Mouse (Mus musculus): ENCODE results near the gene Dusp22. TPM values are rescaled to one million over a fixed set of nuclear protein-coding genes. Genes with fewer than 3 reads are reported as not detected.

Gene Dusp22
- 18.5 and 20.6 TPM in 2 replicates for total RNA-seq (2017)

DNA sequence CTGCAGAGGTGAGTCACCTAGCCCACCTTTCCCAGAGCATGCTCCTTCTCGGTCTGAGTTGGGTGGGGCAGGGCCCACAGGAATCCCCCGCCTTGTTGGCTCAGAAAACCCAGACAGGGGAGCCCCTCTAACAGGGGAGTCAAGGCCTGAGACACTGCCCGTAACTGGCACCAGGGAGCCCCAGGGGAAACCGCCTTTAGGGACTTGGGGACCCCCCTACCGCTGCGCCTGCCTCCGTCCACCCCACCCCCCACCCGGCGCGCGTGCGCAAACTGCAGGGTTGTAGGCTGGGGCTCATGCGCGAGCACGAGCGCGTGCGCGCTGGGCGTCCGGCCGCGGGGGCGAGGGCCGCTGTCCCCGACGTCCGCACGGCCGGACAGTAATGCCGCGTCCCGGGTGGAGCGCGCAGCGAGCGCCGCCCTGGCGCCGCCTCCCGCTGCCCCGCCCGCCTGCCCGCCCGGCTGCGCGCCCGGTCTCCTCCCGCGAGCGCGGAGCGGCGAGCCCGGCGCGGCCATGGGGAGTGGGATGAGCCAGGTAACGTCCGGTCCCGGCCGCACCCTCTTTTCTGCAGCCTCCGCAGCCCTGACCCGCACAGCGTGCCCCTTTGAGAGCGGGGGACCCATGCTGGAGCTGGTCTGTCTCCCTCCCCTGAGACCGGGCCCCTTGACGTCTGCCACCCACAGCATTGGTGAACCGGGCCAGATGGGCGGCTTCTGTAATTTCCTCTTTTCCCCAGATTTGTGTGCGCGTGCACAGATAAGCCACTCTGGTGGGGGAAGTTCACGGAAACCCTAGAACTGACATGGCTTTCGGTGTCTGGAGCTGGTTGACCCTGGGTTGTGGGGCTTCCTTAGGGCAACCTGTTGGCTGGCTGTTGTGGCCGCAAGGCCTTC, at the start of gene Dusp22:
TSS of gene Dusp22 (plus strand) at position 387 of the 893 bp plus-strand sequence.
- peak; percentile 88 for ATAC-seq (ENCODE audit: extremely low read depth, insufficient number of reproducible peaks, low FRiP score, poor library complexity, severe bottlenecking)

DNA sequence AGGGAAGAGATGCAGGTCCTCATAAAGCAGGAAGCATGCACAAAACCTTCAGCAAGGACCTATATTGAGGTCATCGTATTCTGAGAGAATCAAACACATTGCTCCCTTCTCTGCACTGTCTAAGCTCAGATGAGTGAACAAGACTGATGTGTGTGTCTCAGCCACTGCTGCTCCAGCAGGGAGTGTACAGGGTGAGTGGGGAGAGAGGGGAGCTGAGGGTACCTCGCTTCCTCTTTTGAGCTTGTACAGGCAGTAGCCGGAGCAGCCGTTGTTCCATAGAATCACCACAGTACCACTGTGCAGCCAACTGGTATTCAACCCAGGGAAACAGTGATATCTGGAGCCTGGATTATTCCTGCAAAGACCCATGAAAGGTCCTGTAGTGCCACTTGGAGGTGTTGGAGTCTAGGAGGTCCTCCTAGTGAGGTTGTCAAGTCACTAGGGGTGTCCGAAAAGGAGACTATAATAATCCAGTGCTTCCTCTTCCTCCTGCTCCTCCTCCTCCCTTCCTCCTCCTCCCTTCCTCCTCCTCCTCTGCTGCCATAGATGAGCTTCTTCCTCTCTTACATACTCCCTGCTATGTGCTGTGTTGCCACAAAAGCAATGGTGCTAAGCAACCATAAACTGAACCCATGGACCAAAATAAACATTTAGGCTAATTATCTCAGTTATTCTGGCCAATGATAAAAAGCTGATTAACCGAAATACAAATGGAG, 47.6 kb upstream of the Dusp22 start:
- no peak for ATAC-seq (ENCODE audit: extremely low read depth, insufficient number of reproducible peaks, low FRiP score, poor library complexity, severe bottlenecking)

DNA sequence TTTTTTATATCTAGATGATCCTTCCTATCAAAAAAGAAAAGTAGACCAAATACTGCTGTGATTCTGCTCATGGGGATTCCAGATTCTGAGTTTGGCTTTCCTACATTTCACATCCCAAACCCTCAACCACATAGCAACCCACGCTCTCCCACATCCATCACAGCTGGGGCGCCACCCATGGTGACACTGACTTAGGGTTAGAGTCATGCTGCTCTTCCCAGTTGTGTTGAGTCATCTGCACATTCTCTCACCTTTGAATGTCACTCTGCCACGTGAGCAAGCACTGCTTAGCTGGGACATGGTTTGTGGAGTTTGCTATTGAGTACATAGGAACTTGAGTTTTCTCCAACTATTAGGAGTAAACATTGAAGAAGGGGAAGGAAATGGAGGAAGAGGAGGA, 40.1 kb upstream of the Dusp22 start:
- ATAC-seq (ENCODE audit: extremely low read depth, insufficient number of reproducible peaks, low FRiP score, poor library complexity, severe bottlenecking) = no peak

DNA sequence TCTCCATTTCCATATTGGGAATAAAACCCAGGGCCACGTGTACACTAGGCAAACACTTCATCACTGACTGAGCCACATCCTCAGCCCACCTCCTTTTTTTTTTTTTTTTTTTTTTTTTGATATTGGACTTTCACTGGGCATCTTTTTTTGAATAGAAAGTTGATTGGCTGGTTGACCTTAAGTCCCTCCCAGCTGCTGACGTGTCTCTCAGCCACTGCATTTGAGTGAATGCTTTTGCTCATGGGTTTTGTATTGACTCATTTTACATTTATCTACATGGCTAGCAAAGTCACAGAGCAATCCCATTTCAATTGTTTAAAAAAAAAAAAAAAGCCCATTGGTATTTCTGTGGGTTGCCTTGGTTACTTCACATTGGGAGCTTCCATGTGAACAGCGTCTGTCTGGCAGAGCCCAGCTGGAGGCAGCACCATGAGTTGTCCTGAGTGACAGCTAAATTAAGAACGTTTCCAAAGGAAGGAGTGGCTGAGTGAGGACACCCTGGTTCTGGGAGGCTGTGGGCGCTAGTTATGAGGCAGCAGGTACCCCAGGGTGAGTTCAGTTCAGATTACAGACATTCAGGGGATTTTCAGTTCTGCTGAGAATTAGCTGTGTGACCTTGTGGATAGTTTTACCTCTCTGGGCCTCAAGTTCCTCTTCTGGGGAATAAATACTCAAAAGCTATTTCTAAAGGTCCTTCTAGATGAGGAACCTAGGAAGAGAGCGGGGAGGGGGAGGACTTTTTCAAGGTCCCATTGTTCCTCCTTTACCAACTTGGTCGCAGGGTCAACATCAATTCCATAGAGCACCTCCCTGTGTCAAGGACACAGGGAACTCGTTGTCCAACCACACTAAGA, 31.4 kb upstream of the Dusp22 start:
- no peak for ATAC-seq (ENCODE audit: extremely low read depth, insufficient number of reproducible peaks, low FRiP score, poor library complexity, severe bottlenecking)

DNA sequence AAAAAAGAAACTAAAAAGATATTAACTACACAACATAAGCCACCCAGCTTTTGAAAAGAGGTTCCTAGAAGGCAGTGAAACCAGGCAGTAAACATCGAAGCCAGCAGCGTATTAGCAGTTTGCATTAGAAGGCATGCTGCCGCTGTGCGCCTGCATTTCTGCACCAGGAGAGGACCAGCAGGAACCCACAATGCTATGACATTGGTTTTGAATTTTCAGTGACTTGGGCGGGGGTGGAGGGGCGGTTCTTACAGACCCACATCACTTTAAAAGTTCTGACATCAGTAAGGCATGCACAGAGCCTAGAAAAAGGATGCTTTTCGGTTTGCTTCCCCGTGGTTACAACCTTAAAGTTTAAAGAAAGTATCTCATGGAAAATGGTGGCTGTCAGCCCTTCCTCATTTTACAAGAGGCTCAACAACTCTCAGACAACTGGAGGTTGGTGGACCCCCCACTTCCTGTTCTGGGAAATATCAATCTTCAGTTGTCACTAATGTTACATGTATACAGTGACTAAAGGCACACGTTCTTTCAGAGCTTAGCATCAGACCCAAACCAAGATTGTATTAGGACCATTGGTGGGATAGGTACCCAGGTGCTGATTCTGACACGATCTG, 29.9 kb upstream of the Dusp22 start:
- ATAC-seq (ENCODE audit: extremely low read depth, insufficient number of reproducible peaks, low FRiP score, poor library complexity, severe bottlenecking) = 0 out of 2 replicates have a peak, but pooled peaks have one; percentile 10

DNA sequence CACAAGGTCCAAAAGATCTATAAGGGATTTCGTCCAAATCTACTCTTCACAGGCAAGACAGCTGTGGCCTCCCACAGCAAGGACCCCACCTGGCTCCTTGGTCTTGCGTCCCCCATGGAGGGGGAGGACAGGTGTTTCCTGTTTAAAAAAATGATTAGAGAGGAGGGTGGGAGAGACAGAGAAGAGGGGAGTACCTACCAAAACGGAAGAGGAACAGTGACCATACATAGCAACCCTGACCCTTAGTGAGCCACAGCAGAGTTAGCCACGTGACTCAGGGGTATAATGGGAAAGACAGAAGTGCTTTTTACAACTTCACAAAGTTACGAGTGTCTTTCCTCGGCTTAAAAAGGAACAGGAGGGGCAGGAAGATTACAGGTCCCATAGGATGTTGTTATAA, 26.8 kb upstream of the Dusp22 start:
- ATAC-seq (ENCODE audit: extremely low read depth, insufficient number of reproducible peaks, low FRiP score, poor library complexity, severe bottlenecking) = peak; percentile 55; the same call in 1 of the 2 replicates

DNA sequence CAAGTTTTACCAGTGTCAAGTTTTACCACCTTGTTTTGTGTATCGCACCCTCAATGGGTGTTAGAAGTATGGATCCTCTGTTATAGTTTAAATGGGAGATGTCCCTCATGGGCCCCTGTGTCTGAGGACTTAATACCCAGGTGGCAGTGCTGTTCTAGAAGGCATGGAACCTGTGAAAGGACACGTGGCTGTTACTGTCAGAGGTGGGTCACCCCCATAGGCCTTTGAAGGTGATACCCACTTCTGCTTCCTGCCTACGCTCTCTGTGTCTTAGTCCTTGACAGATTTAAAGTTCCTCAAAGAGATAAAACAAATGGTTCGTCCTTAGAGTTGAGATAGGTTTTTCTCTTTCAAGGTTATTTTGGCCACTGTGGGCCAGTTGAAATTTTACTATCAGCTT, 23.3 kb upstream of the Dusp22 start:
- ATAC-seq (ENCODE audit: extremely low read depth, insufficient number of reproducible peaks, low FRiP score, poor library complexity, severe bottlenecking) = peak; percentile 72

DNA sequence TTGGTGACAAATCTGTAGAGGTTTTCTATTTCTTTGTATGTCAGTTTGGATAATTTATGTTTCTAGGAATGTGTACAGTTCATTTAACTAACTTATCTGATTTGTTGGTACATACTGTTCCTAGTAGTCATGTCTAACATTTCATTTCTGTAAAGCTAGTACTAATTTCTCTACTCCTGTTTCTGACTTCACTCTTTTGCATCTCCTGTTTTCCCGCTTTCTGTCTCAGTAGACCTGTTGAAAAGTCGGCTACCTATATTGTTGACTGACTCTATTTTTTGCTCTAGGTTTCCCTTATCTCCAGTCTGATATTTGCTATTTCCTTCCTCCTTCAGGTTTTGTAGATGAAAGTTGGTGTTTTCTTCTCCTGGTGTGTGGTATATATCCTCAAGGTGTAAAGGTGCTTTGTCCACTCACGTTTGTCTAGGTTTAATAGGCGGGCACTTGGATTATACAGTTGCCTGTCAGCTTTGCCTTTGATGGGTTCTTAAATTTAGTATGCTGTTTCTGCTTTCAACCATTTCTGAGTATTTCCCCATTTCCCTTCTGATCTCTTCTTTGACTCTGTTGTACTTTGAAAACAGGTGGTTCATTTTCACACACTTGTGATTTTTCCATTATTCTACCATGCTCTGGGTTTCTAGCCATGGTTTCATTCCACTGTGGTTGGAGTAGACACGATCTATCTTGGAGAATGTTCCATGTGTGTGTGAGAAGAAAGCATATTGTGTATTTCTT, 21.3 kb upstream of the Dusp22 start:
- ATAC-seq (ENCODE audit: extremely low read depth, insufficient number of reproducible peaks, low FRiP score, poor library complexity, severe bottlenecking) = no peak

DNA sequence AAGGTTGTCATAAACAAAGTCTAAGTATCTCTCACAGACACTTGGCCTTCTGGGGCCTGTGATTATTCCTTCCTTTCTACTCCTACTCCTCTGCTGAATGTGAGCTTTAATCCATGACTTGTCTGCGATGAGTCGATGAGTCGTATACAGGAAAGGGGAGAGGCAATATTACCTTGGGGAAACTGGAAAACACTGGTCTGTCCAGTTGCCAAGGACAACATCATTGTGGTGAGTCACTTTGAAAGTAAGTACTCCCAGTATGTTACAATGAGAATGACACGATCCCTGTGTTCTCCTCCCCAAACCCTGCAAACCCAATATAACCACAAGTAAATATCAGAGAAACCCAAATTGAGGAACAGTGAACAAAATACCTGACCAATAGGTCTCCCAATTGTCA, 17.7 kb upstream of the Dusp22 start:
- no peak for ATAC-seq (ENCODE audit: extremely low read depth, insufficient number of reproducible peaks, low FRiP score, poor library complexity, severe bottlenecking)

DNA sequence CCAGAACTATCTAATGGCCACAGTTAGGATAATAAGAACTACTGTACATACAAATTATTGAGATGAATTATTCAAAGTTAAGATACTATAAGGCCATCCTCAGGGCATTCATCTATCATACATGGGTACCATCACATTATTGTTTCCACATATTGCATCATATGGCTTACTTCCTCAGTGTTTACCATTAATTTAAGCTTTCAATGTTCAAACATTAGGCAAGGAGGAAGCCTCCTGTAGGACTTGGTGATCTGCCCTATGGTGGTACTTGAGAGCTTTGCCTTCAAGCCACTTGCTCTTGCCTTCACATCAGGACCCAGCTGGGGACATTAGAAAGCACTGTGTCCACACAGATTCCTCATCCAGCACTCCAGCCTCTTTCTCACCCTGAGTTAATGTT, 11.3 kb upstream of the Dusp22 start:
- ATAC-seq (ENCODE audit: extremely low read depth, insufficient number of reproducible peaks, low FRiP score, poor library complexity, severe bottlenecking) = no peak

DNA sequence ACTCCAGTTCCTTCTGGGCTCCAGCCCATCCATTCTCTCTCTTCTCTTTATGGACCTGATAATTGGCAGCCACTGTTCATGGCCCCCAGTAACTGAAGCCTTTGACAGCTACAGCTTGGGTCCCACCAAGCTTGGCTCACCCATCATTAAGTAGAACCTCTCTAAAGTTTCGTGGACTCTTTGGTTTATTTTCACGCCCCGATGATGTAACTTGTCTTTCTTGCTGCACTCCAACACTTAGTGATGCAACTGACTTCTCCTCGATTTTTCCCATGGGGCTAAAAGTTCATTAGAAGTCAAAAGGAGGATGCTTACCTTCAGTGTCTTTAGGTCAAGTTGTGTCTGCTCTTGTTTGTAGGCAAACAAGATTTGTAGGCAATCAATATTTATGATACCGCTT, 10.6 kb upstream of the Dusp22 start:
- ATAC-seq (ENCODE audit: extremely low read depth, insufficient number of reproducible peaks, low FRiP score, poor library complexity, severe bottlenecking) = no peak

DNA sequence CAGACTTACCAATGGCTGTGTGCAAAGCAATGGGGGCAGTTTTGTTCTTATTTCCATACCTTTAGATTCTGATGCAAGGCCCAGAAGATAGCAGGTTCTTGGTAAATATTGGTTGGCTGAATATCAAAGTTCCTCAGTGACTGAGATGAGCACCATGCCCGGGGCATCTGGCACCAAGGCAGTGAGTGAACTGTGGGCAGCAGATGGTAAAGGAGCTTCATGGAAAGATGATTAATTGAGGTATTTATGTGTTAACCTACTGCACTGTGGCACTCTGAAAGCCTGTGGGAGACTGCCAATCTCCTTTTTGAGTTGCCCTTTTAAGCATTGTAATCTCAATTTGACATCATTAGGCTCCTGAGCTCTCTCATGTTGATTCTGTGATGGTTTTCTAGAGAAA, 9.1 kb upstream of the Dusp22 start:
- no peak for ATAC-seq (ENCODE audit: extremely low read depth, insufficient number of reproducible peaks, low FRiP score, poor library complexity, severe bottlenecking)

DNA sequence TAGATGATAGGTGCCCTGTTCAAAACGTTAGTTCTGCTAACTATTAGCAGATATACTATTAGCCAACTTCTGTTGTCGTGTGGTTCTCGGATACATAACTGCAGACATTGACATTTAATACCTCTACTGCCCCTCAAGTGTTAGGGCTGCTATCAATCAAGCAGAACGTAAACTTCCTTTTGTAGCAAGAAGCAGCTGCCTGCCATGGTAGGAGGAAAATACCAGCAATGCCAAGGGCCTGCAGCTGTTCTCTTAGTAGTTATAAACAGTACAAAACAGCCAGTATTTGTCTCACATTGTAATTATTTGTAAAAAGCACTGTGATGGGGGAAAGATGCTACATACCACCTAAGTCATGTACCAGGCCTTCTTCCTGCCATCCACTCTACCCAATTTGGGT, 6.7 kb upstream of the Dusp22 start:
- ATAC-seq (ENCODE audit: extremely low read depth, insufficient number of reproducible peaks, low FRiP score, poor library complexity, severe bottlenecking) = peak; percentile 26; the same call in 1 of the 2 replicates

DNA sequence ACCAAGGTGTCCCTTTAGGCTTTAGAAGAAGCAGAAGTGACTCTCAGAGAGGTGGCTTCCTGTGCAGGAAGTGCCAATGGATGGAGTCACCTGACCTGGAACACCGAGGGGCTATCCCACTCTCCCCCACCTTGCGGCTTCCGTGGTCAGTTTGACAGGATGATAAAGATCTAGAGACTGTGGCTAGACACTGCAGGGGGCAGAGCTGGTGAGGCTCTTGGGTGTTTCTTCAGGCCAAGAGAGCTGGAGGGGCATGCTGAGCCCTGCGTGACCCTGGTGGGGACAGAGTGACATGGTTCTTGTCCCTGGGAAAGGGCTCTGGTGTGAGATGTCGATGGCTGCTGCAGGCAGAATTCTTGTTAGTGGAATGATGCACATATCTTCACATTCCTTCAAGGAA, 5.3 kb upstream of the Dusp22 start:
- ATAC-seq (ENCODE audit: extremely low read depth, insufficient number of reproducible peaks, low FRiP score, poor library complexity, severe bottlenecking) = no peak

DNA sequence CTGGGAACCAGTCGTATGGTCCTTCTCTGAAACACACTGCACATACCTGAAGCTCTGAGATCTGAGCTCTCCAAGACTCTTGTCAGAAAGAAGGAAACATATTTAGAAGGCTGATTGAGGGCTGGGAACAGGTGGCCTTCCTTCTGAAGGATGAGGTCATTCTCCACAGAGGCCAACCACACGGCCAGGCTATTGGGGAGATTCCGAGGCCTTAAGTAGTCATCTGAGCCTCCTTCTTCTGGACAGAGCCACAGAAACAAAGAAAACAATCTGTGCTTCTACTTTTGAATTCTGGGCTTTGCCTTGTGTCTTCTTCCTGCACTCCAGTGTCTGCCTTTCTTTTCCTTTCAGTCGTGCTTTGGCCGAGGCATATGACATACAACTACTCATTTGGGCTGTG, 2.9 kb upstream of the Dusp22 start:
- no peak for ATAC-seq (ENCODE audit: extremely low read depth, insufficient number of reproducible peaks, low FRiP score, poor library complexity, severe bottlenecking)

DNA sequence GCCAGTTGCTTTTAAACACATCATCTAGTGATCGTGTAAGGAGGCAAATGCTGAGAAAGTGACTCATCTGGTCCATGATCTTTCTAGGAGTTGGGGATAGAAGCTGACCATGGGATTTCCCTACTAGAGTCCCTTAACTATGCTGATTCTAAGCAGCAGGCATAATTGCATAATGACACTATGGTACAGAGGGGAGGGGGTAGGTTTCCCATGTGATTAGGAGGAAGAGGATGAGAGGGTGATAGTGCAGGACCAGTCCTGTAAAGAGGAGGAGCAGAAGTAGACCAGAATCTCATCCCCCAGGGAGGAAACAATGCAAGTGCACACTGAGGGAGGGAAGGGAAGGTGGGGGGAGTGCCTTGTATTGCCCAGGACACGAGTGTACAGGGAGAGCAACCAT, 2.0 kb upstream of the Dusp22 start:
- ATAC-seq (ENCODE audit: extremely low read depth, insufficient number of reproducible peaks, low FRiP score, poor library complexity, severe bottlenecking) = no peak

DNA sequence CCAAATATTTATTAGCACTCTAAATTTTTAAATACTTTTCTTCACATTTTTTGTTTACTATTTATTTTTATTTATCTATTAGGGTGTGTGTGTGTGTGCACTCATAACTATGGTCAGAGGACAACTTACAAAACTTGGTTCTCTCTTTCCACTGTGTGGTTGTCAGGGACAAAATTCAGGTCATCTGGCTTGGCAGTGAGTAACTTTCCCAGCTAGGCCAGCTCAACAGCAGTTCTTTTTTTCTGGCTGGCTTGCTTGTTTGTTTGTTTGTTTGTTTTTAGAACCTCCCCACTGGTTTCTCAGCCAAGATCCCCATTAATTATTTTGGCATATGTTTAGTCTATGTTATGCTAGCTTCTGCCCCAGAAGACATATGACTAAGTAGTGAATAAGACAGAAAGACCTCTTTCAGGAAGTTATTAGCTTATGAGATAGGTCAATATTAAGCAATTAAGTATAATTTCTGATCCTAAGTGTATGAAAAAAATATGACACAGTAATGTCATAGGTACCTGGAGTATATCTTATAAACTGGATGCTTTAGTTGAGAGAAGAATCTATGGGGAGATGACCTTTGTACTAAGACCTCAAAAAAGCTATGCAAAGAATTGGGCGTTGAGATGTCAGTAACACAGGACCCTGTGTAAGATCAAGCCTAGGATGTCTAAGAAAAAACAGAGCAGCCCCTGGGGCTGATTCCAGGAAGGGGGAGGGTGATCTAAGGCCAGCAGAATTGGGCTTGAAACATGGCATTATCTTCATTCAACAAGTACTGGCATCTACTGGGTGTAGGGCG, 1.4 kb upstream of the Dusp22 start:
- no peak for ATAC-seq (ENCODE audit: extremely low read depth, insufficient number of reproducible peaks, low FRiP score, poor library complexity, severe bottlenecking)

DNA sequence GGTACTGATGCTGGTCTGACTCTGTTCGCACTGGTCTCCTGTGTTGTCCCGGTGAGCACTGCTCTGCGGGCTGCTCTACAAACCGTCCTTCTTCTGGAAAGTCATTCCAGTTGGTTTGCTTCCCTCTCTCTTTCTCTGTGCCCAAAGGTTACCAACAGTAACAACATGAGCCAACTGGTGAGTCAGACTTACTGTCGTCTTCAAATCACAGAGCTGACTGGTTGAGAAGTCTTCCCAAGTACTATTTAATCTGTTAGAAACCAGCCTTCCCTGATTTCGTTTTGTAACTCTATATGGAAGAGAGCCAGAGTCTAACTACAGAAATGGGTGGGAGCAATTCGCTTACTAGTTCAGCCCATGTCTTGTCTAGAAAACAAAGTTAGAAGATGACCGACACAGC, 5.5 kb downstream of the Dusp22 start:
- no peak for ATAC-seq (ENCODE audit: extremely low read depth, insufficient number of reproducible peaks, low FRiP score, poor library complexity, severe bottlenecking)
